Mouse (Mus musculus): ENCODE measurements around the gene Krit1.
"Not testable (repeated sequence)": the region's sequence is repeated elsewhere in the genome, so short reads cannot be mapped to it uniquely, and the experiment has no call there.

DNA sequence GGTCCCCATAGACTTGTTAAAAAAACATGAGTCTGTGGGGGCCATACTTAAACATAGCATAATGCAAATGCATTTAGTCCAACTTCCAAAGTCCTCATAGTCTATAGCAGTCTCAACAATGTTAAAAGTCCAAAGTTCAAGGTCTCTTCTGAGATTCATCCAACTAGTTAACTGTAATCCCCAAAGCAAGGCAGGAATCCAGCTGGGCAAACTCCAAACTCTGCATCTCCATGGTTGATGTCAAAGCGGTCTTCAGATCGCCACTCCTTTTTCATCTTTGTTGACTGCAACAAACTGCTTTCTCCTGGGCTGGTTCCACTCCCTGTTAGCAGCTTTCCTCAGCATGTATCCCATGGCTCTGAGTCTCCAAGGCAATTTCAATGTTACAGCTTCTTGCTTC is 5.9 kb upstream of the Krit1 start:
- TF ChIP-seq TAL1, GATA1 (IDR thresholded peaks at IDR 0.05; ENCODE audit: low read length): not testable (repeated sequence)

All from erythroblast, embryonic 14.5 days (primary cell).